Mouse (Mus musculus) intestine, embryonic 16.5 days (tissue): ENCODE results near the gene Zfp668. TPM values are rescaled to one million over a fixed set of nuclear protein-coding genes. Genes with fewer than 3 reads are reported as not detected.

ENCODE experiments used
- ATAC-seq: fragments of 200-750 bp; cut with Nextera tagmentation; 2 replicates; pipeline ENCODE4 v1.8.0; 2017; ENCODE audit warnings: moderate TSS enrichment, moderate library complexity
- H3K27ac ChIP-seq: fragments of 300-500 bp; sonication (generic); 2 replicates; pipeline ENCODE4 v1.5.1; 2014; ENCODE audit warnings: mild to moderate bottlenecking, low read length
- H3K27me3 ChIP-seq: fragments of 300-500 bp; sonication (generic); replicated peaks from 2 replicates; pipeline ENCODE4 v1.6.1; 2014; ENCODE audit warnings: low read length, control low read depth, mixed read lengths; ENCODE audit not compliant: control insufficient read depth, insufficient read depth
- H3K36me3 ChIP-seq: fragments of 300-500 bp; sonication (generic); 2 replicates; pipeline ENCODE4 v1.6.1; 2014; ENCODE audit warnings: low read length, control low read depth; ENCODE audit not compliant: control insufficient read depth, insufficient read depth
- H3K4me1 ChIP-seq: fragments of 300-500 bp; sonication (generic); 2 replicates; pipeline ENCODE4 v1.6.1; 2014; ENCODE audit warnings: low read length, control low read depth, mixed read lengths; ENCODE audit not compliant: control insufficient read depth, insufficient read depth
- H3K4me2 ChIP-seq: fragments of 300-500 bp; sonication (generic); 2 replicates; pipeline ENCODE4 v1.6.1; 2014; ENCODE audit warnings: low read depth, low read length, control low read depth
- H3K4me3 ChIP-seq: fragments of 300-500 bp; sonication (generic); 2 replicates; pipeline ENCODE4 v1.5.1; 2014; ENCODE audit warnings: mild to moderate bottlenecking, low read length
- H3K9ac ChIP-seq: fragments of 300-500 bp; sonication (generic); 2 replicates; pipeline ENCODE4 v1.6.1; 2014; ENCODE audit warnings: low read depth, low read length
- H3K9me3 ChIP-seq: fragments of 300-500 bp; sonication (generic); 2 replicates; pipeline ENCODE4 v1.6.1; 2016; ENCODE audit warnings: low read length, control low read depth; ENCODE audit not compliant: control insufficient read depth
- WGBS: fragments of 180-500 bp; shearing (Covaris S2); extraction: QIAGEN DNeasy Blood & Tissue Kit; methylation state at CpG from one replicate; pipeline ENCODE4 v1.1.7; 2014; 5-methylcytosine and 5-hydroxymethylcytosine counted together
- polyA plus RNA-seq: library from polyadenylated mRNA; unstranded; fragments of >200 nt; fragmentation: Nextera tagmentation; extraction: Ambion mirVana; gene quantifications from 2 replicates; pipeline ENCODE4 v1.2.1, GENCODE M21; 2015

Zfp668 gene
- polyA plus RNA-seq, 1 experiment from 2014 or later: 14.6 TPM

- Histone ChIP-seq H3K9me3 (no peaks in the 10 kb centered on the region), H3K27me3 (no peaks in the 10 kb centered on the region)
Observed at GRCm38 (mm10) chr7:127835550-127835949, 41.1 kb downstream of the Zfp668 start.

GRCm38 (mm10) chr7:127824176-127824871, 52.3 kb downstream of the Zfp668 start, which contains the start of the genes Stx4a and Stx1b:
Stx4a (plus strand) TSS chr7:127824294.
Stx1b (minus strand) TSS chr7:127824549.
- Histone ChIP-seq H3K4me1 (0 out of 2 replicates have a peak, but pooled peaks cover 11% of the 10 kb centered on the region), H3K9me3 (no peaks in the 10 kb centered on the region), H3K36me3 (no peaks in the 10 kb centered on the region), H3K27me3 (no peaks in the 10 kb centered on the region), H3K27ac (peak within 1 kb of the TSS; percentile 28; the same call in 1 of the 2 replicates), H3K4me3 (peak within 1 kb of the TSS; percentile 60), H3K9ac (peak within 1 kb of the TSS; percentile 74), H3K4me2 (peak within 1 kb of the TSS; percentile 72)
- 5% methylated on average over 35 of the region's 38 CpGs for WGBS
- ATAC-seq: peak; percentile 73

More at GRCm38 (mm10) chr7:127835550-127835949, 41.1 kb downstream of the Zfp668 start:
- H3K9ac ChIP-seq: no peak overlapping the region
- no peak overlapping the region for H3K4me3 ChIP-seq
- no peak overlapping the region for H3K27ac ChIP-seq
- no peaks in the 10 kb centered on the region for H3K4me1 ChIP-seq
- ATAC-seq: no peak
- WGBS: 84% methylated on average over 2 of the region's 2 CpGs
- no peak overlapping the region for H3K4me2 ChIP-seq
- H3K36me3 ChIP-seq: no peaks in the 10 kb centered on the region

GRCm38 (mm10) chr7:127823236-127824171, 53.1 kb downstream of the Zfp668 start:
- Histone ChIP-seq H3K9me3 (no peaks in the 10 kb centered on the region), H3K9ac (peak overlapping the region; percentile 74), H3K27me3 (no peaks in the 10 kb centered on the region), H3K4me2 (peak overlapping the region; percentile 72), H3K4me1 (0 out of 2 replicates have a peak, but pooled peaks cover 11% of the 10 kb centered on the region), H3K36me3 (no peaks in the 10 kb centered on the region), H3K27ac (no peak overlapping the region), H3K4me3 (peak overlapping the region; percentile 60)
- 71% methylated on average over 11 of the region's 11 CpGs for WGBS
- ATAC-seq: peak; percentile 36; the same call in 1 of the 2 replicates

DNA sequence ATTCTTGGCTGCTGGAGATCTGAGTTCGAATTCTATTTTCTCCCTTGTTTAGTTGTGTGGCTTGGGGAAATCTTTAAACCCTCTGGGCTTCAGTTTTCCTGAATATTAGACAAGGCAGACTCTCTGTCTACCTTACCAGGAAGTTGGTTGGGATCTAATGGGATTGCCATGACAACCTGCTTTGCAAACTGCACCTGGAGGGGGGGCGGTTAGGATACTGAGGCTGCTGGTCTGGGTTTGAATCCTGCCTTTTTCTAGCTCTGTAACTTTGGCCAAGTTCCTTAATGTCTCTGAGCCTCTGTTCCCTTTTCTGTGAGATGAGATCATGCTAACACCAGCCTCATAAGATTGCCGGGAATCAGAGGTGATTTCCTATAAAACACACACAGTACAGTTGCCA, 54.1 kb downstream of the Zfp668 start:
- no peak overlapping the region for H3K4me3 ChIP-seq
- no peak overlapping the region for H3K27ac ChIP-seq
- no peaks in the 10 kb centered on the region for H3K9me3 ChIP-seq
- H3K4me2 ChIP-seq: no peak overlapping the region
- no peak for ATAC-seq
- no peaks in the 10 kb centered on the region for H3K36me3 ChIP-seq
- 85% methylated on average over 3 of the region's 3 CpGs for WGBS
- H3K4me1 ChIP-seq: 0 out of 2 replicates have a peak, but pooled peaks cover 11% of the 10 kb centered on the region
- no peaks in the 10 kb centered on the region for H3K27me3 ChIP-seq
- H3K9ac ChIP-seq: no peak overlapping the region

DNA sequence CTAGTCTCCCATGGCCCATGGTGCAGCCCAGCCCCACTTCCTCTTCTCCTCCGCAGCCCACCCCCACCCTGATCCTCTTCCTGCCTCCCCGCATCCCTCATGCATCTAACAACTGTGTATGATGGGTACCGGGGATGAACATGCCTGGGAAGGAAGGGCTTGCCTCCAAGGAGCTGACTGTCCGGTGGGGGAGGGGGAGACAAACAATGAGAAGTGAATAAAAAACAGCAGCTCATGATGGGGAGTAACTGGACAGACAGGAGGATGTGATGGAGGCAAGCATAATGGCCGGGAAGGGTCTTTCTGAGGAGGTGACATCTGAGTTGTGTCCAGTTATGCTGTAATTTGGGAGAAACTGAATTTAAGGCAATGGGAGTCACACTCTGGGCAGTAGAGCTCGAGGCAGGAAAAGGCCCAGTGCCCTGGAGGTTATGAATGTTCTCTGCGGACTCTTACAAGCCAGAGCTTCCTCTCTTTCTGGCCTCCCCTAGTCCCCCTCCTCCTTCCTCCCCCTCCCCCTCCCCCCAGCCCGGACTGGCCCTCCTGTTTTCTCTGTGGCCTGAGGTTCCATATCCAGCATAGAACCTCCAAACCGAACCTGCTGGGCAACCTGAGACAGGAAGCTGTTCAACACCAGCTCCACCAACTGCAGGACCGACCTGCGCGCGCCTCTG, 55.7 kb downstream of the Zfp668 start:
- no peak for ATAC-seq
- Histone ChIP-seq H3K27me3 (no peaks in the 10 kb centered on the region), H3K36me3 (no peaks in the 10 kb centered on the region), H3K27ac (no peak overlapping the region), H3K4me1 (0 out of 2 replicates have a peak, but pooled peaks cover 11% of the 10 kb centered on the region), H3K4me3 (no peak overlapping the region), H3K9me3 (no peaks in the 10 kb centered on the region), H3K9ac (no peak overlapping the region), H3K4me2 (no peak overlapping the region)
- 56% methylated on average over 13 of the region's 13 CpGs for WGBS

DNA sequence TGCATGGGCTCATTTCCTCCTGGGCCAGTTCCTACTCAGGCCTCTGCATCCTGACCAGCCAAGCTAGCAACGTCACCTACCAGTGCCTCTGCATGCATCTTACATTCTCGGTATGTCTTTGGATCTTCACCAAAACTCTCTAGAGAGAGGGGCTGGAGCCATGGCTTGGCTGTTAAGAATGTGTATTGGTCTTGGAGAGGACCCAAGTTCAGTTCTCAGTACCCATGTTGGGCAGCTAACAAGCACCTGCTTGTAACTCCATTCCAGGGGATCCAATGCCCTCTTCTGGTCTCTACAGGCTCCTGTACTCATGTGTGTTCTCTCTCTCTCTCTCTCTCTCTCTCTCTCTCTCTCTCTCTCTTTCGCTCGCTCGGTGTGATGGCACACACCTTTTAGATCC, 58.9 kb downstream of the Zfp668 start:
- no peak for ATAC-seq
- Histone ChIP-seq H3K4me1 (no peaks in the 10 kb centered on the region), H3K4me2 (no peak overlapping the region), H3K9me3 (no peaks in the 10 kb centered on the region), H3K27ac (no peak overlapping the region), H3K36me3 (no peaks in the 10 kb centered on the region), H3K27me3 (no peaks in the 10 kb centered on the region), H3K9ac (no peak overlapping the region), H3K4me3 (no peak overlapping the region)
- WGBS: 87% methylated on average over 5 of the region's 5 CpGs

DNA sequence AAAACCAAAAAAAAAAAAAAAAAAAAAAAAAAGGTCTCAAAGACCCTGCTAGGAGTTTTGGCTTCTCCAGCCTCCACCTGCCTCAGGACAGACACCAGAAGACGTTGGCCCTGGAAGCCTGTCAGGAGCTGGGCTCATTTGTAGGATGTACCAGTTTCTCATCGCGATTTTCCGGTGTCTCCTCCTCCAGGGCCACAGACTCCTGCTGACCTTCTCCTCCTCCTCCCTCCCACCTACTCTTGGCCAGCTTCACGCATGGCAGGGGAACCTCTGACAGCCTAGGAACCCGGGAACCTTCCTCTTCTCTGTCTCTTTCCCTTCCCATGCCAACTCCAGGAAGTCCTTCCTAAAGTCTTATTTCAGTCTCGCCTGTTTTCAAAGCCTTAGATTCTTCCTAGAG, 59.6 kb downstream of the Zfp668 start:
- Histone ChIP-seq H3K36me3 (no peaks in the 10 kb centered on the region), H3K27me3 (no peaks in the 10 kb centered on the region), H3K4me3 (no peak overlapping the region), H3K27ac (no peak overlapping the region), H3K9me3 (no peaks in the 10 kb centered on the region), H3K9ac (no peak overlapping the region), H3K4me1 (no peaks in the 10 kb centered on the region), H3K4me2 (no peak overlapping the region)
- no peak for ATAC-seq
- WGBS: 77% methylated on average over 7 of the region's 7 CpGs

- H3K9ac ChIP-seq: peak overlapping the region; percentile 33; the same call in 1 of the 2 replicates
Observed at GRCm38 (mm10) chr7:127815954-127816821, 60.4 kb downstream of the Zfp668 start.

More at GRCm38 (mm10) chr7:127815954-127816821, 60.4 kb downstream of the Zfp668 start:
- no peak overlapping the region for H3K4me3 ChIP-seq
- H3K9me3 ChIP-seq: no peaks in the 10 kb centered on the region
- 57% methylated on average over 15 of the region's 15 CpGs for WGBS
- H3K36me3 ChIP-seq: no peaks in the 10 kb centered on the region
- H3K4me1 ChIP-seq: no peaks in the 10 kb centered on the region
- no peak overlapping the region for H3K4me2 ChIP-seq
- H3K27ac ChIP-seq: peak overlapping the region; percentile 43
- H3K27me3 ChIP-seq: no peaks in the 10 kb centered on the region
- peak; percentile 52 for ATAC-seq
